Mouse (Mus musculus) ES-Bruce4 (cell line): ENCODE results near the gene Unc5a.

Experiments used
- CTCF ChIP-seq: IDR thresholded peaks from one replicate; pipeline ENCODE4 v1.8.1; 2011; ENCODE audit warnings: low read depth, low read length
- POLR2A ChIP-seq: IDR thresholded peaks from one replicate; pipeline ENCODE4 v1.8.1; 2011; ENCODE audit warnings: low read length; ENCODE audit not compliant: insufficient read depth

DNA sequence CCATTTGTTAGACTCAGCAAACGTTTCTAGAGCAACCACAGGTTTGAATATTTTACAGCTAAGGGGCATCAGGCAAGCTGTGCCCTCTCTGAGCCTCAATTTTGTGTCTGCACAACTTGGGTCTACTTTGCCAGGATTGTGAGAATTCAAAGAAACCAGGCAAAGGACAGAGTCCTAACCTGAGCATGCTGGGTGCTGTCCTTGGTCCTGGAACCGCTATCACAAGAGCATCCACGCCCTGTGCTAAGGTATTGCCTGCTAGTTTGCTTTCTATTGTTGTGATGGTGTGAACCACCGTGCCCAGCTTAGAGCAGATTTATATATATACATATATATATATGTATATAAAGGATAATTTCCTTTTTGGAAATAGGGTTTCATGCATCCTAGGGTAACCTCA is 3.9 kb upstream of the Unc5a start:
- TF ChIP-seq CTCF (no peak), POLR2A (no peak)
